In the genomic region with DNA sequence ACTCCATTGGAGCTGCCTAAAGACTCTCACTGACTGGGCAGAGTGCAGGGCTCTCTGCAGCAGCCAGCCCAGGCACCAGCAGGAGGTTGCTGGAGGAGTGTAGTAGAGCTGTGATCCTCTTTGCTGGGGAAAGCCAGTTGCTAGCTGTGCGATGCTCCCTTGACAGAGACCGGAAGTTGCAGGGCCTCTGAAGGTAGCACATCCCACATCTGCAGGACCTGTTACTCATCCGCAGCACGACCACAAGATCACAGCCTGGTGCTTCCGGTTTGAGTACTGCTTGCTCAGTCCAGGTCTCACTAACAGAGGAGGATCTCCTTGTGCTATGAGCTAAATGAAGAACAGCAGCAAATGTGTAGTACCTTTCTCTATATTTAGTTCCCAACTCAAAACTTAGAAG, we compare ENCODE assay signal across 8 mouse cellular contexts.
A peak's percentile ranks its signal among the peaks of the same experiment; 100 is the strongest.
DNase-seq lines count a peak whose midpoint lies in the region; ATAC-seq lines count a peak whose summit lies in the region.
"Had no signal": no experiment of that assay in that cellular context is flagged by ENCODE, and none has a peak within 500 bp of the region (broad histone marks: within the 10 kb centered on the region; RNA-seq: fewer than 3 reads in every experiment).

No protein-coding gene starts in this region.

- ATAC-seq in inflammation-experienced regulatory T-cells, adult 6 months = peak; percentile 95

- peak; percentile 16 for DNase-seq in 3T3-L1 (ENCODE audit: low read depth, low spot score)
- DNase-seq in B cell, adult 2 months = peak; percentile 59 to 68
- peak; percentile 41 to 50 for DNase-seq in spleen, adult 18-20 months
- no peak for DNase-seq in embryo, embryonic 10.5 days (ENCODE audit: low spot score)
- no peak for DNase-seq in left cerebral cortex, adult 8-10 months (ENCODE audit: low spot score in 2 of 2)
- DNase-seq in left cerebral cortex, adult 18-20 months (ENCODE audit: low spot score in 2 of 2) = no peak
- DNase-seq: midbrain, embryonic 14.5 days had no signal

Comparison
In these comparisons a context has a peak if more than half of its experiments do, and no peak if none do; other contexts are left out.
1. DNase-seq: peak in 3T3-L1 (single experiment), B cell, adult 2 months (2 of 2) and spleen, adult 18-20 months (2 of 2); none in embryo, embryonic 10.5 days (single experiment), left cerebral cortex, adult 8-10 months (0 of 2) and left cerebral cortex, adult 18-20 months (0 of 2).